Mouse (Mus musculus) CD4-positive, CD25-positive, alpha-beta regulatory T cell, adult 4 months (primary cell): ENCODE measurements around the gene Hmgxb4. TPM values are rescaled to one million over a fixed set of nuclear protein-coding genes. Genes with fewer than 3 reads are reported as not detected.
"Not testable (repeated sequence)": the region's sequence is repeated elsewhere in the genome, so short reads cannot be mapped to it uniquely, and the experiment has no call there.

Source experiments
- ATAC-seq: one replicate; pipeline ENCODE4 v1.8.0; 2017
- polyA plus RNA-seq, 2 experiments: library from polyadenylated mRNA; unstranded; fragments of 100-300 nt; shearing (Covaris generic); gene quantifications; one replicate each; pipeline ENCODE4 v1.2.1; 2017

Hmgxb4 gene
- polyA plus RNA-seq: 10 to 100 TPM; 34.7 to 52.0 TPM

- ATAC-seq: peak; percentile 22
Measured at GRCm38 (mm10) chr8:74993081-74993474, at the start of gene Hmgxb4. TSS of gene Hmgxb4 (plus strand) at chr8:74993356.

- ATAC-seq: no peak
Measured at GRCm38 (mm10) chr8:74949445-74949844, 43.7 kb upstream of the Hmgxb4 start.

- no peak for ATAC-seq
Measured at GRCm38 (mm10) chr8:74963983-74964382, 29.2 kb upstream of the Hmgxb4 start.

- not testable (repeated sequence) for ATAC-seq
Measured at GRCm38 (mm10) chr8:74970286-74970685, 22.9 kb upstream of the Hmgxb4 start.

- ATAC-seq: no peak
Measured at GRCm38 (mm10) chr8:74971636-74972035, 21.5 kb upstream of the Hmgxb4 start.

GRCm38 (mm10) chr8:74972322-74972883 lies 20.8 kb upstream of the Hmgxb4 start:
- ATAC-seq: no peak

GRCm38 (mm10) chr8:74973121-74973869 lies 19.9 kb upstream of the Hmgxb4 start:
- no peak for ATAC-seq

GRCm38 (mm10) chr8:74973904-74974303 lies 19.3 kb upstream of the Hmgxb4 start:
- ATAC-seq: no peak

- ATAC-seq: peak; percentile 57
Measured at GRCm38 (mm10) chr8:74977427-74977826, 15.7 kb upstream of the Hmgxb4 start.

- ATAC-seq: no peak
Measured at GRCm38 (mm10) chr8:74980060-74980710, 13.0 kb upstream of the Hmgxb4 start.

GRCm38 (mm10) chr8:74980711-74981062 lies 12.5 kb upstream of the Hmgxb4 start:
- peak; percentile 72 for ATAC-seq

- ATAC-seq: peak; percentile 41
Measured at GRCm38 (mm10) chr8:74981809-74982208, 11.3 kb upstream of the Hmgxb4 start.

- ATAC-seq: no peak
Measured at GRCm38 (mm10) chr8:74987436-74987835, 5.7 kb upstream of the Hmgxb4 start.

GRCm38 (mm10) chr8:74990021-74990420 lies 3.1 kb upstream of the Hmgxb4 start:
- ATAC-seq: no peak

GRCm38 (mm10) chr8:74993475-74994451 lies 607 bp downstream of the Hmgxb4 start:
- peak; percentile 97 for ATAC-seq

- no peak for ATAC-seq
Measured at GRCm38 (mm10) chr8:74994540-74994939, 1.4 kb downstream of the Hmgxb4 start.

GRCm38 (mm10) chr8:75000431-75000830 lies 7.3 kb downstream of the Hmgxb4 start:
- no peak for ATAC-seq

GRCm38 (mm10) chr8:75008826-75009225 lies 15.7 kb downstream of the Hmgxb4 start:
- no peak for ATAC-seq

- no peak for ATAC-seq
Measured at GRCm38 (mm10) chr8:75013557-75013956, 20.4 kb downstream of the Hmgxb4 start.

GRCm38 (mm10) chr8:75013964-75014363 lies 20.8 kb downstream of the Hmgxb4 start:
- no peak for ATAC-seq

GRCm38 (mm10) chr8:75015981-75016380 lies 22.8 kb downstream of the Hmgxb4 start:
- ATAC-seq: no peak

GRCm38 (mm10) chr8:75016422-75016821 lies 23.3 kb downstream of the Hmgxb4 start:
- no peak for ATAC-seq
